Mouse (Mus musculus): ENCODE measurements at regions not wholly inside any gene's neighbourhood (a gene's known extent, or its start where the extent isn't known, plus 50 kb on each side); places are given as distances from the start of the nearest gene placed in this dataset.

GRCm38 (mm10) chr3:115655020-115655419 is 59.9 kb downstream of the S1pr1 start:
- DNase-seq: no peak

GRCm38 (mm10) chr3:115652236-115652635 is 62.6 kb downstream of the S1pr1 start:
- no peak for DNase-seq

GRCm38 (mm10) chr3:115649338-115650117 is 65.3 kb downstream of the S1pr1 start:
- no peak for DNase-seq

GRCm38 (mm10) chr3:115646993-115647392 is 67.9 kb downstream of the S1pr1 start:
- no peak for DNase-seq

GRCm38 (mm10) chr3:115644307-115644706 is 70.6 kb downstream of the S1pr1 start:
- DNase-seq: no peak

- peak; percentile 92 for DNase-seq
Measured at GRCm38 (mm10) chr3:115642846-115643260, 72.0 kb downstream of the S1pr1 start.

- peak; percentile 41 for DNase-seq
Measured at GRCm38 (mm10) chr3:115642001-115642845, 72.6 kb downstream of the S1pr1 start.

GRCm38 (mm10) chr3:115641411-115641810 is 73.5 kb downstream of the S1pr1 start:
- peak; percentile 30 for DNase-seq

- DNase-seq: peak; percentile 36
Measured at GRCm38 (mm10) chr3:115635487-115635886, 79.4 kb downstream of the S1pr1 start.

GRCm38 (mm10) chr3:115635081-115635480 is 79.8 kb downstream of the S1pr1 start:
- DNase-seq: no peak

GRCm38 (mm10) chr3:115632417-115632743 is 82.5 kb downstream of the S1pr1 start:
- DNase-seq: no peak

- DNase-seq: no peak
Measured at GRCm38 (mm10) chr3:115631573-115632416, 83.1 kb downstream of the S1pr1 start.

GRCm38 (mm10) chr3:115622920-115623319 is 92.0 kb downstream of the S1pr1 start:
- DNase-seq: no peak

- DNase-seq: no peak
Measured at GRCm38 (mm10) chr3:115622300-115622699, 92.6 kb downstream of the S1pr1 start.

GRCm38 (mm10) chr3:115619970-115620369 is 94.9 kb downstream of the S1pr1 start:
- no peak for DNase-seq

- peak; percentile 23 for DNase-seq
Measured at GRCm38 (mm10) chr3:115615994-115616598, 98.8 kb downstream of the S1pr1 start.

GRCm38 (mm10) chr3:115612859-115613258 is 102.0 kb downstream of the S1pr1 start:
- no peak for DNase-seq

- DNase-seq: no peak
Measured at GRCm38 (mm10) chr3:115608087-115608486, 106.8 kb downstream of the S1pr1 start.

- no peak for DNase-seq
Measured at GRCm38 (mm10) chr3:115604734-115605279, 110.1 kb downstream of the S1pr1 start.

- no peak for DNase-seq
Measured at GRCm38 (mm10) chr3:115604267-115604666, 110.6 kb downstream of the S1pr1 start.

GRCm38 (mm10) chr3:115603803-115604202 is 111.1 kb downstream of the S1pr1 start:
- no peak for DNase-seq

- no peak for DNase-seq
Measured at GRCm38 (mm10) chr3:115599281-115599680, 115.6 kb downstream of the S1pr1 start.

All from kidney, postnatal 10 days (tissue).